Comparison of ENCODE assay signal across 9 mouse cellular contexts in genomic region chr19:4338162-4338561, GRCm38 (mm10). TPM values are rescaled to one million over a fixed set of nuclear protein-coding genes. Genes with fewer than 3 reads are reported as not detected.
A peak's percentile ranks its signal among the peaks of the same experiment; 100 is the strongest.
DNase-seq lines count a peak whose midpoint lies in the region; ATAC-seq and TF ChIP-seq lines count a peak whose summit lies in the region.
"Had no signal": no experiment of that assay in that cellular context is flagged by ENCODE, and none has a peak within 500 bp of the region (broad histone marks: within the 10 kb centered on the region; RNA-seq: fewer than 3 reads in every experiment).

No protein-coding gene starts in this region.

- H3K4me3 ChIP-seq in kidney, embryonic 16.5 days (ENCODE audit: low read length): no peak overlapping the region
- no peak overlapping the region for H3K4me3 ChIP-seq in CH12.LX (replicated peaks in 1 of 3; ENCODE audit: low read depth in 2 of 3, low read length in 2 of 3, poor library complexity in 1 of 3)
- H3K4me3 ChIP-seq in left cerebral cortex, adult 2 months: no peak overlapping the region
- H3K4me3 ChIP-seq: megakaryocyte, embryonic 14.5 days had no signal

- H3K27me3 ChIP-seq in kidney, embryonic 16.5 days (ENCODE audit: insufficient read depth, low read length): no peaks in the 10 kb centered on the region
- H3K27me3 ChIP-seq in CH12.LX (replicated peaks): no peaks in the 10 kb centered on the region
- H3K27me3 ChIP-seq: megakaryocyte, embryonic 14.5 days had no signal

- WGBS in kidney, embryonic 16.5 days: 29% methylated on average over 2 of the region's 2 CpGs

- intact Hi-C loops in left cerebral cortex, adult 2 months (cut with DNase I): loop anchor here (5.0 kb wide), 1 partner anchor 104 kb away; no protein-coding TSS in a partner anchor

- ATAC-seq in kidney, embryonic 16.5 days (ENCODE audit: low FRiP score, low TSS enrichment): no peak

- dilution Hi-C loops in CH12.LX (cut with MboI; ENCODE audit: extremely low pct_ligation_motif_present, extremely low pct_unique_long_range_greater_than_20kb, low sequenced_read_pairs): no loop called here

- no peak for TF ChIP-seq POLR2A in CH12.LX (IDR thresholded peaks at IDR 0.05; ENCODE audit: low read depth, low read length)

- H3K4me1 ChIP-seq in kidney, embryonic 16.5 days (ENCODE audit: insufficient read depth, low read length): peaks cover 10% of the 10 kb centered on the region
- peaks cover 0 to 12% of the 10 kb centered on the region in 2 experiments; a peak in 2 of 4 replicates for H3K4me1 ChIP-seq in CH12.LX (ENCODE audit: control insufficient read depth in 1 of 2, insufficient read depth in 2 of 2)

- peaks cover 7% of the 10 kb centered on the region for H3K79me2 ChIP-seq in CH12.LX (replicated peaks; ENCODE audit: control insufficient read depth, extremely low read depth, insufficient read depth, poor library complexity, severe bottlenecking)

- H3K4me2 ChIP-seq in kidney, embryonic 16.5 days (replicated peaks; ENCODE audit: low read depth, low read length): no peak overlapping the region
- H3K4me2 ChIP-seq in CH12.LX (ENCODE audit: insufficient read depth, low read depth, poor library complexity, severe bottlenecking): no peak overlapping the region

- no peak overlapping the region for H3K9ac ChIP-seq in kidney, embryonic 16.5 days (replicated peaks; ENCODE audit: low read length)
- H3K9ac ChIP-seq in CH12.LX (ENCODE audit: insufficient read depth, low read depth): no peak overlapping the region

- peaks cover 30% of the 10 kb centered on the region for H3K36me3 ChIP-seq in kidney, embryonic 16.5 days (ENCODE audit: insufficient read depth, low read length)
- H3K36me3 ChIP-seq in CH12.LX (replicated peaks in 1 of 2; ENCODE audit: control insufficient read depth in 1 of 2, insufficient read depth in 1 of 2, low read length in 1 of 2): peaks cover 12 to 49% of the 10 kb centered on the region in 2 experiments

- TF ChIP-seq RAD21 in CH12.LX (IDR thresholded peaks at IDR 0.05; ENCODE audit: low read depth, low read length): peak; percentile 70

- no peak for TF ChIP-seq EP300 in CH12.LX (IDR thresholded peaks at IDR 0.05; ENCODE audit: low read length)

- H3K9me3 ChIP-seq in kidney, embryonic 16.5 days (ENCODE audit: low read length): no peaks in the 10 kb centered on the region
- H3K9me3 ChIP-seq in CH12.LX (replicated peaks; ENCODE audit: low read length): no peaks in the 10 kb centered on the region
- H3K9me3 ChIP-seq: megakaryocyte, embryonic 14.5 days had no signal

- peak; percentile 57 to 82 for TF ChIP-seq CTCF in CH12.LX (conservative IDR thresholded peaks at IDR 0.05 in 1 of 2, IDR thresholded peaks at IDR 0.05 in 1 of 2; ENCODE audit: low read depth in 2 of 2, low read length in 2 of 2)
- TF ChIP-seq CTCF in left cerebral cortex, adult 2 months (IDR thresholded peaks at IDR 0.05): peak; percentile 69

- in situ Hi-C loops in CH12.LX (cut with MboI; ENCODE audit: low pct_ligation_motif_present, low pct_unique_long_range_greater_than_20kb, low sequenced_read_pairs): loop anchor here (10.0 kb wide), 1 partner anchor 47 kb away; no protein-coding TSS in a partner anchor

- peak; percentile 64 for DNase-seq in kidney, adult 11 months
- peak; percentile 70 for DNase-seq in CH12.LX (ENCODE audit: extremely low read depth)
- peak; percentile 19 for DNase-seq in adrenal gland, postnatal 25 days
- DNase-seq in fibroblast of lung, adult 2 months (ENCODE audit: low read depth): peak; percentile 53
- DNase-seq in left cerebral cortex, adult 2 months (ENCODE audit: extremely low spot score in 1 of 2, low spot score in 2 of 2): no peak
- DNase-seq in retina, postnatal 7 days (ENCODE audit: low read depth, low spot score): peak; percentile 38
- no peak for DNase-seq in ovary, postnatal 10 days (ENCODE audit: low spot score)

- no peak overlapping the region for H3K27ac ChIP-seq in kidney, embryonic 16.5 days (ENCODE audit: low read length)
- no peak overlapping the region for H3K27ac ChIP-seq in CH12.LX (ENCODE audit: insufficient read depth, low read depth)
- no peak overlapping the region for H3K27ac ChIP-seq in left cerebral cortex, adult 2 months

TF ChIP-seq in CH12.LX, 34 proteins besides CTCF, POLR2A, EP300 and RAD21:
- TF ChIP-seq MAZ (IDR thresholded peaks at IDR 0.05; ENCODE audit: low read depth, low read length) (no peak), CHD2 (IDR thresholded peaks at IDR 0.05; ENCODE audit: low read length) (no peak), SMC3 (IDR thresholded peaks at IDR 0.05; ENCODE audit: low read depth, low read length) (peak; percentile 68), ZKSCAN1 (IDR thresholded peaks at IDR 0.05; ENCODE audit: borderline replicate concordance, low read depth, low read length) (no peak), USF1 (IDR thresholded peaks at IDR 0.05; ENCODE audit: low read depth, low read length) (no peak), NELFE (IDR thresholded peaks at IDR 0.05; ENCODE audit: low read depth, low read length) (0 out of 2 replicates have a peak, but pooled peaks have one; percentile 27), MXI1 (IDR thresholded peaks at IDR 0.05; ENCODE audit: low read depth, low read length) (no peak), MYC (IDR thresholded peaks at IDR 0.05; ENCODE audit: low read depth, low read length) (0 out of 2 replicates have a peak, but pooled peaks have one; percentile 37), ELF1 (IDR thresholded peaks at IDR 0.05; ENCODE audit: low read depth, low read length) (no peak)

RNA-seq across cellular contexts. Expression of gene Grk2, which starts 32.1 kb away (rescaled TPM):
- 15.9 and 20.0 TPM in 2 replicates for polyA plus RNA-seq in kidney, embryonic 16.5 days (2015; fragmentation: Nextera tagmentation; extraction: Ambion mirVana)
- 196 and 203 TPM in 2 replicates for total RNA-seq in CH12.LX (2012; rRNA removed)
- 118 and 119 TPM in 2 replicates for total RNA-seq in CH12.LX (2014; rRNA removed)
- 191 and 193 TPM in 2 replicates for polyA plus RNA-seq in CH12.LX (2012; ENCODE audit: insufficient read length, low read depth)
- total RNA-seq in adrenal gland, postnatal 25 days (2021): 45.8 and 59.4 TPM in 2 replicates
- 100 to 1,000 TPM; 236 to 248 TPM for total RNA-seq in left cerebral cortex, adult 2 months (2021)

RNA-seq across cellular contexts. Expression of gene Ankrd13d, which starts 55.2 kb away (rescaled TPM):
- 7.4 and 9.0 TPM in 2 replicates for polyA plus RNA-seq in kidney, embryonic 16.5 days (2015; fragmentation: Nextera tagmentation; extraction: Ambion mirVana)
- total RNA-seq in CH12.LX (2012; rRNA removed): 53.6 and 55.1 TPM in 2 replicates
- 3.8 and 5.6 TPM in 2 replicates for total RNA-seq in CH12.LX (2014; rRNA removed)
- 13.2 and 17.3 TPM in 2 replicates for polyA plus RNA-seq in CH12.LX (2012; ENCODE audit: insufficient read length, low read depth)
- 4.3 and 4.9 TPM in 2 replicates for total RNA-seq in adrenal gland, postnatal 25 days (2021)
- 10 to 100 TPM; 68.7 to 75.0 TPM for total RNA-seq in left cerebral cortex, adult 2 months (2021)

RNA-seq across cellular contexts. Expression of gene Kdm2a, which starts 59.9 kb away (rescaled TPM):
- polyA plus RNA-seq in kidney, embryonic 16.5 days (2015; fragmentation: Nextera tagmentation; extraction: Ambion mirVana): 47.5 and 56.2 TPM in 2 replicates
- total RNA-seq in CH12.LX (2012; rRNA removed) (17.3 and 21.7 TPM in 2 replicates), CH12.LX (2014; rRNA removed) (18.0 and 23.1 TPM in 2 replicates)
- polyA plus RNA-seq in CH12.LX (2012; ENCODE audit: insufficient read length, low read depth): 43.7 and 51.9 TPM in 2 replicates
- 116 and 131 TPM in 2 replicates for total RNA-seq in adrenal gland, postnatal 25 days (2021)
- 10 to 100 TPM; 73.2 to 92.3 TPM for total RNA-seq in left cerebral cortex, adult 2 months (2021)

Comparison
In these comparisons a context has a peak if more than half of its experiments do, and no peak if none do; other contexts are left out.
1. DNase-seq: peak in kidney, adult 11 months (single experiment), CH12.LX (single experiment), adrenal gland, postnatal 25 days (single experiment), fibroblast of lung, adult 2 months (single experiment) and retina, postnatal 7 days (single experiment); none in left cerebral cortex, adult 2 months (0 of 2) and ovary, postnatal 10 days (single experiment).